Mouse (Mus musculus): Measurements from ENCODE around the gene B3galt4.

DNA sequence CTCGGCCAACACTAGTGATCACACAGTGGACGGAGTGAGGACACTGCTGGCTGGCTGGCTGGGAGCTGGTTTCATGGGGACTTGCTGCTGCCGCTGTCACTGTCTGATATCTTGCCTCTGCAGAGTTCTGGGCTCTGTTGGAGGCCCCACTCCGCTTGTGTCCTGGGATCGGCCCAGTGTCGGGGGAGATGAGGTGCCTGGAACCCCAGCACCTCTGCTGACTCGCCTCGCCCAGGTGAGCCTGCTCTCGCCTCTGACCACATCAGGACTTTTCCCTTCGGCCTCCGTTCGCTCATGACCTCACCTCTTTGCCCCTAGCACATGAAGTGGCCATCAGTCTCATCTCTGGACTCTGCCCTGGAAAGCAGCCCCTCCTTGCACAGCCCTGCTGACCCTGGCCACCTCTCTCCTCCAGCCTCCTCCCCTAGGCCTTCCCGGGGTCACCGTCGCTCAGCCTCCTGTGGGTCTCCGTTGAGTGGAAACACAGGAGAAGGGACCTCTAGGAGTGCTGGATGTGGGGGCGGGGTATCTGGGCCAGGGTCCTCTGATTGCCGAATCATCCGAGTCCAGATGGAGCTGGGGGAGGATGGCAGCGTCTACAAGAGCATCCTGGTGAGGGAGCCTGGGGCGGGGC, 15.7 kb downstream of the B3galt4 start:
- TF ChIP-seq CTCF (conservative IDR thresholded peaks at IDR 0.05; ENCODE audit: low read length), result no peak
- TF ChIP-seq POU5F1 (IDR thresholded peaks at IDR 0.05; ENCODE audit: borderline replicate concordance, low read length), result no peak
- TF ChIP-seq NANOG (IDR thresholded peaks at IDR 0.05; ENCODE audit: borderline replicate concordance, low read length), result no peak

Data from E14TG2a.4 (cell line).